Comparison of ENCODE assay signal across 8 mouse cellular contexts in genomic region chr3:84155146-84155545, GRCm38 (mm10). TPM values are rescaled to one million over a fixed set of nuclear protein-coding genes. Genes with fewer than 3 reads are reported as not detected.
DNase-seq lines count a peak whose midpoint lies in the region; ATAC-seq and TF ChIP-seq lines count a peak whose summit lies in the region.

No protein-coding gene starts in this region.

- TF ChIP-seq EP300 in heart, postnatal 0 days (IDR thresholded peaks at IDR 0.05; ENCODE audit: low read depth) = no peak

- peak; percentile 15 for ATAC-seq in heart, postnatal 0 days (ENCODE audit: insufficient read depth, low read depth)
- ATAC-seq in inflammation-experienced regulatory T-cells, adult 6 months = no peak

- H3K9ac ChIP-seq in heart, postnatal 0 days (replicated peaks; ENCODE audit: low read depth, low read length) = peak overlapping the region; percentile 36; the same call in 1 of the 2 replicates

- 1% methylated on average over 27 of the region's 27 CpGs for WGBS in heart, postnatal 0 days
- under 1% methylated on average over 26 of the region's 27 CpGs for WGBS in hindbrain, embryonic 10.5 days
- under 1% methylated on average over 27 of the region's 27 CpGs for WGBS in midbrain, embryonic 10.5 days

- no peaks in the 10 kb centered on the region for H3K4me1 ChIP-seq in heart, postnatal 0 days (ENCODE audit: control insufficient read depth, insufficient read depth)
- peaks cover 18% of the 10 kb centered on the region for H3K4me1 ChIP-seq in hindbrain, embryonic 10.5 days (replicated peaks)
- peaks cover 14% of the 10 kb centered on the region for H3K4me1 ChIP-seq in midbrain, embryonic 10.5 days

- H3K4me3 ChIP-seq in heart, postnatal 0 days (ENCODE audit: low read depth, low read length) = peak overlapping the region; percentile 46
- H3K4me3 ChIP-seq in hindbrain, embryonic 10.5 days = peak overlapping the region; percentile 62
- H3K4me3 ChIP-seq in midbrain, embryonic 10.5 days = peak overlapping the region; percentile 56

- no peaks in the 10 kb centered on the region for H3K9me3 ChIP-seq in heart, postnatal 0 days (replicated peaks; ENCODE audit: control insufficient read depth, low read length)
- H3K9me3 ChIP-seq in hindbrain, embryonic 10.5 days = no peaks in the 10 kb centered on the region
- no peaks in the 10 kb centered on the region for H3K9me3 ChIP-seq in midbrain, embryonic 10.5 days (replicated peaks)

- H3K4me2 ChIP-seq in heart, postnatal 0 days (ENCODE audit: low read depth, low read length) = peak overlapping the region; percentile 74

- no peak overlapping the region for H3K27ac ChIP-seq in heart, postnatal 0 days (ENCODE audit: low read depth)
- peak overlapping the region; percentile 93 for H3K27ac ChIP-seq in hindbrain, embryonic 10.5 days
- H3K27ac ChIP-seq in midbrain, embryonic 10.5 days (replicated peaks) = peak overlapping the region; percentile 90

- H3K36me3 ChIP-seq in heart, postnatal 0 days (replicated peaks; ENCODE audit: control insufficient read depth, insufficient read depth, low read length) = 0 out of 2 replicates have a peak, but pooled peaks cover 4% of the 10 kb centered on the region
- peaks cover 16% of the 10 kb centered on the region for H3K36me3 ChIP-seq in hindbrain, embryonic 10.5 days
- H3K36me3 ChIP-seq in midbrain, embryonic 10.5 days = peaks cover 17% of the 10 kb centered on the region

- no peak for DNase-seq in heart, postnatal 0 days (ENCODE audit: low spot score)
- DNase-seq in heart, postnatal 4 days = no peak
- DNase-seq in MEL-GATA-1-ER (ENCODE audit: extremely low read depth, low read depth) = peak; percentile 82
- no peak for DNase-seq in hindbrain, embryonic 10.5 days (ENCODE audit: low spot score)
- no peak for DNase-seq in midbrain, embryonic 10.5 days (ENCODE audit: low spot score)
- DNase-seq in left cerebral cortex, adult 11 months (ENCODE audit: low spot score) = no peak
- no peak for DNase-seq in lung, postnatal 36 days

- TF ChIP-seq CTCF in heart, postnatal 0 days (IDR thresholded peaks at IDR 0.05; ENCODE audit: low read depth) = no peak

- no peaks in the 10 kb centered on the region for H3K27me3 ChIP-seq in heart, postnatal 0 days (ENCODE audit: control insufficient read depth, insufficient read depth, low read length)
- H3K27me3 ChIP-seq in hindbrain, embryonic 10.5 days (ENCODE audit: insufficient read depth, poor library complexity, severe bottlenecking) = no peaks in the 10 kb centered on the region
- no peaks in the 10 kb centered on the region for H3K27me3 ChIP-seq in midbrain, embryonic 10.5 days (ENCODE audit: low read depth, poor library complexity, severe bottlenecking)

RNA-seq across cellular contexts. Expression of gene Mnd1, which starts 0.4 kb away (rescaled TPM):
- total RNA-seq in heart, postnatal 0 days (2014; rRNA removed; ENCODE audit: low replicate concordance) = not detected in 2 replicates
- 6.6 and 7.5 TPM in 2 replicates for polyA plus RNA-seq in heart, postnatal 0 days (2015; fragmentation: Nextera tagmentation; extraction: Ambion mirVana)
- total RNA-seq in heart, postnatal 4 days (2021) = 1 to 10 TPM; 9.2 to 9.8 TPM
- 10.0 and 14.2 TPM in 2 replicates for polyA plus RNA-seq in hindbrain, embryonic 10.5 days (2016; fragmentation: Nextera tagmentation; extraction: Ambion mirVana)
- polyA plus RNA-seq in midbrain, embryonic 10.5 days (2016; fragmentation: Nextera tagmentation; extraction: Ambion mirVana) = 10.3 and 12.3 TPM in 2 replicates
- polyA plus RNA-seq in inflammation-experienced regulatory T-cells, adult 6 months (2017; shearing (Covaris generic)) = 10 to 100 TPM in 1 of 3 experiments, 1 to 10 TPM in 2; 1.4 to 12.4 (median 1.5) TPM

RNA-seq across cellular contexts. Expression of gene Gm6525, which starts 18.8 kb away (rescaled TPM):
- total RNA-seq in heart, postnatal 0 days (2014; rRNA removed; ENCODE audit: low replicate concordance) = 0.38 TPM in 1 of 2 replicates, not detected in the other
- 0.11 and 0.22 TPM in 2 replicates for polyA plus RNA-seq in heart, postnatal 0 days (2015; fragmentation: Nextera tagmentation; extraction: Ambion mirVana)
- total RNA-seq in heart, postnatal 4 days (2021) = not detected
- 1.5 and 1.9 TPM in 2 replicates for polyA plus RNA-seq in hindbrain, embryonic 10.5 days (2016; fragmentation: Nextera tagmentation; extraction: Ambion mirVana)
- polyA plus RNA-seq in midbrain, embryonic 10.5 days (2016; fragmentation: Nextera tagmentation; extraction: Ambion mirVana) = 1.8 and 2.8 TPM in 2 replicates
- under 1 TPM; 0.50 to 0.80 (median 0.70) TPM for polyA plus RNA-seq in inflammation-experienced regulatory T-cells, adult 6 months (2017; shearing (Covaris generic))
